Mouse (Mus musculus) lung, postnatal 0 days (tissue): Measurements from ENCODE around the gene Prap1.

Source experiments
- CTCF ChIP-seq: IDR thresholded peaks from 2 replicates; pipeline ENCODE4 v1.5.1; 2016; ENCODE audit warnings: antibody characterized with exemption, mild to moderate bottlenecking
- EP300 ChIP-seq: IDR thresholded peaks from 2 replicates; pipeline ENCODE4 v1.6.1; 2016; ENCODE audit warnings: antibody characterized with exemption, mild to moderate bottlenecking, control low read depth

DNA sequence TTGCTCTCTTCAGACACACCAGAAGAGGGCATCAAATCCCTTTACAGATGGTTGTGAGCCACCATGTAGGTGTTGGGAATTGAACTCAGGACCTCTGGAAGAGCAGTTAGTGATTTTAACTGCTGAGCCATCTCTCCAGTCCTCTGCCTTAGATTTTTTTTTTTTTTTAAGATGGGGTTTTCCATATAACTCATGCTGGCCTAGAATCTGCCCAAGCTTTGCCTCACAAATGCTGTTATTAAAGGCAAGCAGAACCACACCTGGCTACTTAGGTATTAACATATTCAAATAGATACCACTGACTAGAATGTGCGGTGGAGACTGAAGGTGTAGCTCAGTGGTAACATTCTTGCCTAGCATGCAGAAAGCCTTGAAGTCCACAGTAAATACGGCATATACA lies 27.3 kb downstream of the Prap1 start:
- no peak for TF ChIP-seq CTCF
- TF ChIP-seq EP300 = no peak
